Mouse (Mus musculus) liver, postnatal 0 days (tissue): Measurements from ENCODE around the gene Slc39a11.

Source experiments
- CTCF ChIP-seq: sonication (generic); IDR thresholded peaks from 2 replicates; pipeline ENCODE4 v1.5.1; 2016; ENCODE audit warnings: antibody characterized with exemption, low read depth
- EP300 ChIP-seq: IDR thresholded peaks from 2 replicates; pipeline ENCODE4 v1.6.1; 2016; ENCODE audit warnings: antibody characterized with exemption, low read depth, mild to moderate bottlenecking

DNA sequence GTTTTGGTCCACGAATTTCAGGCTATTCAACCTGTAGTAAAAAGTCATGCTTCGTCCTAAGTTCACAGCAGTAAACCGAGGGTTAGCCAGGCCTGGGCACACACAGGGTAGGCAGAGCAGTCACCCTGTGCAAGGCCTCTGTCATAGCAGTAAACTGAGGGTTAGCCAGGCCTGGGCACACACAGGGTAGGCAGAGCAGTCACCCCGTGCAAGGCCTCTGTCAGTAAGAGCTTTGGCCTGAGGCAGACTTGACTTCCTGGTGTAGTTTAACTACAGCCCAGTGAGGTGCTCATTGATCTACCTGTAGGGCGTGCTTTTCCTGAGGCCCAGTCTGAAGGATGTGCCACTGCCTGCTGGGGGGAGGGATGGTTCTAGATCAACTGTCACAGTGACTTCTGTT, 41.4 kb upstream of the Slc39a11 start:
- TF ChIP-seq CTCF (no peak), EP300 (no peak)
